Mouse (Mus musculus) CH12.LX (cell line): ENCODE measurements around the gene Pou1f1. TPM values are rescaled to one million over a fixed set of nuclear protein-coding genes. Genes with fewer than 3 reads are reported as not detected.

ENCODE experiments used
- DNase-seq: peaks from one replicate; pipeline ENCODE4 v3.0.0-alpha.2; 2013; ENCODE audit errors: extremely low read depth
- H3K27ac ChIP-seq: 2 replicates; pipeline ENCODE4 v1.5.1; 2012; ENCODE audit warnings: low read depth, mild to moderate bottlenecking, control low read depth, moderate library complexity; ENCODE audit not compliant: insufficient read depth
- H3K27me3 ChIP-seq: replicated peaks from 2 replicates; pipeline ENCODE3; 2012; ENCODE audit warnings: inconsistent platforms
- H3K36me3 ChIP-seq, 2 experiments: replicated peaks in 1 of 2; 2 replicates each; pipeline versions ENCODE3 to v1.6.1; 2012; ENCODE audit warnings: inconsistent platforms in 1 of 2, low read length in 1 of 2, mild to moderate bottlenecking in 1 of 2, mixed read lengths in 1 of 2, moderate library complexity in 1 of 2; ENCODE audit not compliant: control insufficient read depth in 1 of 2, insufficient read depth in 1 of 2
- H3K4me1 ChIP-seq, 2 experiments: 2 replicates each; pipeline ENCODE4 v1.6.1; 2012; ENCODE audit warnings: inconsistent platforms in 1 of 2, moderate library complexity in 1 of 2; ENCODE audit not compliant: insufficient read depth in 2 of 2, control insufficient read depth in 1 of 2
- H3K4me2 ChIP-seq: 2 replicates; pipeline ENCODE4 v1.6.1; 2012; ENCODE audit warnings: low read depth, mild to moderate bottlenecking, control low read depth; ENCODE audit not compliant: poor library complexity, insufficient read depth, severe bottlenecking
- H3K4me3 ChIP-seq, 3 experiments: fragments of 150-350 bp in 1 of 3; sonication (generic) in 1 of 3; replicated peaks in 1 of 3; 2 replicates each; pipeline versions ENCODE3 to v1.5.1; 2011 to 2012; ENCODE audit warnings: low read depth in 2 of 3, low read length in 2 of 3, mild to moderate bottlenecking in 2 of 3, moderate library complexity in 2 of 3, control low read depth in 1 of 3, improper control_type of control experiment in 1 of 3, inconsistent platforms in 1 of 3, mixed read lengths in 1 of 3; ENCODE audit not compliant: poor library complexity in 1 of 3
- H3K79me2 ChIP-seq: replicated peaks from 2 replicates; pipeline ENCODE4 v1.6.1; 2012; ENCODE audit warnings: mild to moderate bottlenecking, moderate library complexity; ENCODE audit not compliant: control insufficient read depth, poor library complexity, insufficient read depth, severe bottlenecking; ENCODE audit errors: extremely low read depth
- H3K9ac ChIP-seq: 2 replicates; pipeline ENCODE4 v1.6.1; 2012; ENCODE audit warnings: low read depth, mild to moderate bottlenecking, control low read depth, moderate library complexity; ENCODE audit not compliant: insufficient read depth
- H3K9me3 ChIP-seq: replicated peaks from 2 replicates; pipeline ENCODE3; 2012; ENCODE audit warnings: low read length, inconsistent platforms, mixed read lengths
- CHD1 ChIP-seq: IDR thresholded peaks from 2 replicates; pipeline ENCODE4 v1.6.1; 2012; ENCODE audit warnings: low read depth, low read length, improper control_type of control experiment, inconsistent platforms
- CHD2 ChIP-seq: IDR thresholded peaks from 2 replicates; pipeline ENCODE4 v1.6.1; 2011; ENCODE audit warnings: low read length, improper control_type of control experiment
- E2F4 ChIP-seq: IDR thresholded peaks from 2 replicates; pipeline ENCODE4 v1.6.1; 2011; ENCODE audit warnings: low read depth, low read length, improper control_type of control experiment; ENCODE audit not compliant: insufficient replicate concordance
- EP300 ChIP-seq: IDR thresholded peaks from 2 replicates; pipeline ENCODE4 v1.6.1; 2011; ENCODE audit warnings: low read length, improper control_type of control experiment
- GABPA ChIP-seq: IDR thresholded peaks from 2 replicates; pipeline ENCODE4 v1.6.1; 2012; ENCODE audit warnings: low read depth, low read length, improper control_type of control experiment, inconsistent platforms; ENCODE audit not compliant: insufficient replicate concordance
- HCFC1 ChIP-seq: IDR thresholded peaks from 2 replicates; pipeline ENCODE4 v1.6.1; 2012; ENCODE audit warnings: low read depth, mild to moderate bottlenecking, inconsistent platforms, low read length, improper control_type of control experiment
- JUND ChIP-seq: conservative IDR thresholded peaks from 2 replicates; pipeline ENCODE4 v1.6.1; 2011; ENCODE audit warnings: low read depth, low read length, improper control_type of control experiment
- MAFK ChIP-seq: IDR thresholded peaks from 2 replicates; pipeline ENCODE4 v1.6.1; 2011; ENCODE audit warnings: low read length, improper control_type of control experiment; ENCODE audit not compliant: insufficient replicate concordance
- MAX ChIP-seq: IDR thresholded peaks from 2 replicates; pipeline ENCODE4 v1.6.1; 2011; ENCODE audit warnings: low read length, improper control_type of control experiment
- MYC ChIP-seq: IDR thresholded peaks from 2 replicates; pipeline ENCODE4 v1.6.1; 2011; ENCODE audit warnings: low read depth, mild to moderate bottlenecking, improper control_type of control experiment, low read length
- NRF1 ChIP-seq: IDR thresholded peaks from 2 replicates; pipeline ENCODE4 v1.6.1; 2014; ENCODE audit warnings: low read depth, mild to moderate bottlenecking, inconsistent platforms, low read length, improper control_type of control experiment, moderate library complexity
- PAX5 ChIP-seq: IDR thresholded peaks from 2 replicates; pipeline ENCODE4 v1.6.1; 2012; ENCODE audit warnings: low read length, inconsistent platforms, mixed read lengths
- POLR2A ChIP-seq: IDR thresholded peaks from 2 replicates; pipeline ENCODE4 v1.6.1; 2011; ENCODE audit warnings: low read depth, mild to moderate bottlenecking, improper control_type of control experiment, low read length
- POLR2AphosphoS2 ChIP-seq: IDR thresholded peaks from 2 replicates; pipeline ENCODE4 v1.6.1; 2011; ENCODE audit warnings: low read depth, low read length, improper control_type of control experiment
- RCOR1 ChIP-seq: conservative IDR thresholded peaks from 2 replicates; pipeline ENCODE4 v1.6.1; 2012; ENCODE audit warnings: low read depth, mild to moderate bottlenecking, inconsistent platforms, low read length, improper control_type of control experiment
- SMC3 ChIP-seq: IDR thresholded peaks from 2 replicates; pipeline ENCODE4 v1.6.1; 2011; ENCODE audit warnings: low read depth, low read length, improper control_type of control experiment
- TBP ChIP-seq: conservative IDR thresholded peaks from 2 replicates; pipeline ENCODE4 v1.6.1; 2011; ENCODE audit warnings: low read depth, low read length, improper control_type of control experiment
- TCF12 ChIP-seq: IDR thresholded peaks from 2 replicates; pipeline ENCODE4 v1.6.1; 2014; ENCODE audit warnings: low read depth, mild to moderate bottlenecking, inconsistent platforms, low read length, improper control_type of control experiment
- UBTF ChIP-seq: IDR thresholded peaks from 2 replicates; pipeline ENCODE4 v1.6.1; 2012; ENCODE audit warnings: low read depth, mild to moderate bottlenecking, inconsistent platforms, low read length, improper control_type of control experiment, moderate library complexity
- ZMIZ1 ChIP-seq: IDR thresholded peaks from 2 replicates; pipeline ENCODE4 v1.6.1; 2012; ENCODE audit warnings: low read depth, mild to moderate bottlenecking, inconsistent platforms, low read length, improper control_type of control experiment
- ZNF384 ChIP-seq: IDR thresholded peaks from 2 replicates; pipeline ENCODE4 v1.6.1; 2012; ENCODE audit warnings: low read depth, low read length, improper control_type of control experiment, inconsistent platforms
- dilution Hi-C: fragments of 300-500 bp; cut with MboI; formaldehyde crosslinking; loops from 2 replicates; pipeline ENCODE4 v1.14.3; 2020; ENCODE audit warnings: low sequenced_read_pairs; ENCODE audit not compliant: extremely low pct_unique_long_range_greater_than_20kb, extremely low pct_ligation_motif_present
- in situ Hi-C: fragments of 300-500 bp; cut with MboI; formaldehyde crosslinking; loops from 3 replicates; pipeline ENCODE4 v1.14.3; 2019; ENCODE audit warnings: low sequenced_read_pairs, low pct_ligation_motif_present, low pct_unique_long_range_greater_than_20kb, mixed read lengths
- polyA plus RNA-seq: library from polyadenylated mRNA; unstranded; fragments of >175 nt; gene quantifications from 2 replicates; pipeline ENCODE4 v1.2.1, GENCODE M21; 2012; ENCODE audit warnings: low read depth; ENCODE audit not compliant: insufficient read length
- total RNA-seq, 2 experiments: library from RNA; depleted of rRNA; stranded (reverse); fragments of 300-350 nt in 1 of 2; fragments of >200 nt in 1 of 2; gene quantifications; 2 replicates each; pipeline ENCODE4 v1.2.3; 2012 to 2014

Pou1f1 gene
- total and polyA plus RNA-seq, 3 experiments, result not detected

DNA sequence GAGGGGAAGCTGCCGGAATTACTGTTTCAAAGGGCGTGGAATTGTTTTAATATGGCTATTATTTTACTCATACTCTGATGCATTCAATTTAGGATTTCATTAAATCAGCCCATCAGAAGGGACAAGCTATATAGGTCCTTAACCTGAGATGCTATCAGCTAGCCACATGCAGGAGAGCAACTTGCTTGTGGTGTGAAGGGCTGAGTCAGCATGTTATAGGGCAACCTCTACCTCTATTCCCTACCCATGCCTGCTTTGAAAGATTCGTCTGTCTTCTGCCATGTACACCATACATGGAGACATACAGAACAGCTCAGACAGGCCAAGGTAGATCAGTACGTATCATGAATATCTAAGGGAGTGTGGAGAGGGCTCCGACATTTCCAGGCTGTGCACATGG is 6.4 kb downstream of the Pou1f1 start:
- dilution Hi-C loops (no loop called here), in situ Hi-C loops (no loop called here)
- Histone ChIP-seq H3K4me3 (no peak overlapping the region), H3K79me2 (no peaks in the 10 kb centered on the region), H3K27ac (no peak overlapping the region), H3K27me3 (no peaks in the 10 kb centered on the region), H3K9ac (no peak overlapping the region), H3K9me3 (no peaks in the 10 kb centered on the region), H3K36me3 (no peaks in the 10 kb centered on the region), H3K4me1 (no peaks in the 10 kb centered on the region), H3K4me2 (no peak overlapping the region)
- no peak for DNase-seq
- TF ChIP-seq E2F4, result no peak
- TF ChIP-seq TCF12, result no peak
- TF ChIP-seq UBTF, result no peak
- TF ChIP-seq TBP, result no peak
- TF ChIP-seq MAFK, result peak; percentile 72; the same call in 1 of the 2 replicates
- no peak for TF ChIP-seq CHD2

DNA sequence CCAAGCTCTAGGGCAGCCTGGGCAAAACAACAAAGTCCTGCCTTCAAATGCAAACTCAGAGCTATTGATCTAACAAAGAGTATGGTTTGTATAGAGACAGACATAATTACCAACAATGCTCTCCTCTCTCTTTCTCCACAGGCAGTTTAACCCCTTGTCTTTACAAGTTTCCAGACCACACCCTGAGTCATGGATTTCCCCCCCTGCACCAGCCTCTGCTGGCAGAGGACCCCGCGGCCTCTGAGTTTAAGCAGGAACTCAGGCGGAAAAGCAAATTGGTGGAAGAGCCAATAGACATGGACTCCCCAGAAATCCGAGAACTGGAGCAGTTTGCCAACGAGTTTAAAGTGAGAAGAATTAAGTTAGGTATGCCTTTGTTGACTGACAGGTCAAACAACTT is 9.3 kb downstream of the Pou1f1 start:
- Histone ChIP-seq H3K4me1 (peaks cover 0 to 4% of the 10 kb centered on the region in 2 experiments; a peak in 2 of 4 replicates), H3K4me3 (no peak overlapping the region), H3K9ac (no peak overlapping the region), H3K9me3 (no peaks in the 10 kb centered on the region), H3K4me2 (no peak overlapping the region), H3K79me2 (no peaks in the 10 kb centered on the region), H3K27ac (no peak overlapping the region), H3K36me3 (no peaks in the 10 kb centered on the region), H3K27me3 (no peaks in the 10 kb centered on the region)
- in situ Hi-C loops (no loop called here), dilution Hi-C loops (no loop called here)
- no peak for DNase-seq
- TF ChIP-seq ZMIZ1, result no peak
- TF ChIP-seq JUND, result no peak
- no peak for TF ChIP-seq POLR2A
- no peak for TF ChIP-seq POLR2AphosphoS2
- TF ChIP-seq NRF1, result no peak
- TF ChIP-seq ZNF384, result no peak
- TF ChIP-seq CHD2, result no peak
- TF ChIP-seq E2F4, result no peak
- no peak for TF ChIP-seq PAX5
- TF ChIP-seq EP300, result no peak
- TF ChIP-seq SMC3, result no peak
- no peak for TF ChIP-seq MYC
- TF ChIP-seq TBP, result no peak
- TF ChIP-seq HCFC1, result no peak
- no peak for TF ChIP-seq MAX
- no peak for TF ChIP-seq RCOR1
- TF ChIP-seq TCF12, result no peak
- TF ChIP-seq CHD1, result no peak
- TF ChIP-seq GABPA, result no peak
